Mouse (Mus musculus) embryonic fibroblast, embryonic 13.5 days (primary cell): ENCODE results near the gene Gpn2.

ENCODE experiments used
- CTCF ChIP-seq: IDR thresholded peaks from 2 replicates; pipeline ENCODE4 v1.5.1; 2011; ENCODE audit warnings: mild to moderate bottlenecking, control low read depth, low read length, moderate library complexity, borderline replicate concordance; ENCODE audit not compliant: insufficient read depth
- POLR2A ChIP-seq: IDR thresholded peaks from 2 replicates; pipeline ENCODE4 v1.6.1; 2011; ENCODE audit warnings: low read depth, mild to moderate bottlenecking, control low read depth, low read length, moderate library complexity

GRCm38 (mm10) chr4:133553448-133554330, 30.5 kb upstream of the Gpn2 start:
- no peak for TF ChIP-seq POLR2A
- TF ChIP-seq CTCF: no peak
